Mouse (Mus musculus) macrophage (primary cell): ENCODE results near the gene 0610010K14Rik. TPM values are rescaled to one million over a fixed set of nuclear protein-coding genes. Genes with fewer than 3 reads are reported as not detected.

Experiments used
- H3K27ac ChIP-seq: fragments of 350-480 bp; formaldehyde crosslinking; 2 replicates; pipeline ENCODE4 v1.9.0; 2021
- H3K36me3 ChIP-seq: fragments of 350-480 bp; formaldehyde crosslinking; 2 replicates; pipeline ENCODE4 v1.9.0; 2021; ENCODE audit errors: inconsistent target
- H3K4me3 ChIP-seq: fragments of 350-480 bp; formaldehyde crosslinking; 2 replicates; pipeline ENCODE4 v1.9.0; 2021; ENCODE audit errors: inconsistent target
- H3K79me2 ChIP-seq: fragments of 350-480 bp; formaldehyde crosslinking; 2 replicates; pipeline ENCODE4 v1.9.0; 2021; ENCODE audit errors: inconsistent target
- WGBS: methylation state at CpG from one replicate; pipeline ENCODE4 v1.1.7; 2026; ENCODE audit warnings: inconsistent platforms; ENCODE audit not compliant: missing documents; 5-methylcytosine and 5-hydroxymethylcytosine counted together
- polyA plus RNA-seq: library from polyadenylated mRNA; stranded (reverse); fragments of 250-400 nt; gene quantifications from 3 replicates; pipeline ENCODE4 v1.2.4, GENCODE M21; 2018; ENCODE audit warnings: inconsistent platforms

Gene 0610010K14Rik
- polyA plus RNA-seq, 1 experiment from 2014 or later = 61.6 TPM

DNA sequence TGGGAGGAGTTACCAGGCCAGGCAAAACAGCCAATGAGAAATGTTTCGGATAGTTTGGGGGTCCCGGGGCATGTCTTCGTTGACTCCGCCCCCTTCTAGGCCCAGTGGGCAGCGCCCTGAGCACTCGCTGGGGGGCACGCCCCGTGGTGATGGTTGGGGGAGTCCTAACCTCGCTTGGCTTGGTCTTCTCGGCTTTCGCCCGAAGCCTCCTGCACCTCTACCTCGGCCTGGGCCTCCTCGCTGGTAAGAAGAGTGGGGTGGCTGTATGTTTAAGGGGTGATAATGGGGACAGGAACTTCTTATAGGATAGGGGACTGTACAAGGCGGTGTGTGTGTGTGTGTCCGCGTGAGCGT, 22.9 kb downstream of the 0610010K14Rik start:
- no peak overlapping the region for H3K27ac ChIP-seq
- H3K79me2 ChIP-seq = peaks cover under 1% of the 10 kb centered on the region; the same call in 1 of the 2 replicates
- H3K36me3 ChIP-seq = 0 out of 2 replicates have a peak, but pooled peaks cover 9% of the 10 kb centered on the region
- no peak overlapping the region for H3K4me3 ChIP-seq
- 32% methylated on average over 14 of the region's 18 CpGs for WGBS

DNA sequence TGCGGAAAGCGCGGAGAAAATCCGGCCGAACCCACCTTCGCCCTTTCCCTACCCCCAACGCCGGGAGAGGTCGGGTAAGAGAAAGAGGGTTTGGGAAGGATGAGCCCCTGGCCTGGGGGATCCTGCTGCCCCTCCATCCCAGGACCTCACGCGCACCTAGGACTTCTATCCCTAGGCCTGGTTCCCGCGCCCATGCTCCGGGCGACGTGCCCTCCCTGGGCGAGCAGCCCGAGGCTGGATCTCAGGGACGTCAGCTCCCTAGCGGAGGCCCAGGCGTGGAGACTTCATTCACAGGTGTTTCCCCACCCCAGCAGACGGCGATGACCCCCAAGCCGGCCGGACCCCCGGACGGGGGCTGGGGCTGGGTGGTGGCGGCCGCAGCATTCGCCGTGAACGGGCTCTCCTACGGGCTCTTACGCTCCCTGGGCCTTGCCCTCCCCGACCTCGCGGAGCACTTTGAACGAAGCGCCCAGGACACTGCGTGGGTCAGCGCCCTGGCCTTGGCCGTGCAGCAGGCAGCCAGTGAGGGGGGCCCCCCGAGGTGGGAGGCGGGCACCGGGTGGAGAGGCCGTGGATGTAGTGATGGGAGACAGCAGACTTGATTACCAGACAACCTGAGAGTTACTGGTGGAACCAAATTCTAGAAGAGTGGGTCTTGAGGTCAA, 23.4 kb downstream of the 0610010K14Rik start:
- no peak overlapping the region for H3K27ac ChIP-seq
- no peak overlapping the region for H3K4me3 ChIP-seq
- 0 out of 2 replicates have a peak, but pooled peaks cover 9% of the 10 kb centered on the region for H3K36me3 ChIP-seq
- H3K79me2 ChIP-seq = no peaks in the 10 kb centered on the region; the same call in 1 of the 2 replicates
- 6% methylated on average over 45 of the region's 46 CpGs for WGBS

DNA sequence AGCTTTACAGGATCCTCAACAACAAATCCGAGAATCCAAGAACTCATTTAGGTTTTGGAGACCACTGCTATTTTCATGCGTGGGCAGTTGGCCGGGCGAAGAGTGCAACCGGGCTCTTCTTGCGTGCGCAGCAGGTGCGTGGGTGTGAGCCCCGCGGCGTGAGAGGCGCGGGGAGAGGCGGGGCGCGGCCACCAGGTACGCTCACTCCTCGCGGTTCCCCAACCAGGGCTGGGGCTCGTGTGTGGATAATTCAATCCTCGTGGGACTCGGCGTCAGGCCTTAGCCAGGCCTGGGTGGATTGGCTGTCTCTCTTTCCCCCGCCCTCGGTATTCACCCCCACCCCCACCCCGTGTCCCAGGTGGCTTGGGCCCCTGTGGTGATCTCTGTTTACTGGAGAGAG, 24.0 kb downstream of the 0610010K14Rik start:
- Histone ChIP-seq H3K27ac (no peak overlapping the region), H3K36me3 (0 out of 2 replicates have a peak, but pooled peaks cover 9% of the 10 kb centered on the region), H3K4me3 (no peak overlapping the region), H3K79me2 (no peaks in the 10 kb centered on the region)
- WGBS = 14% methylated on average over 26 of the region's 26 CpGs

DNA sequence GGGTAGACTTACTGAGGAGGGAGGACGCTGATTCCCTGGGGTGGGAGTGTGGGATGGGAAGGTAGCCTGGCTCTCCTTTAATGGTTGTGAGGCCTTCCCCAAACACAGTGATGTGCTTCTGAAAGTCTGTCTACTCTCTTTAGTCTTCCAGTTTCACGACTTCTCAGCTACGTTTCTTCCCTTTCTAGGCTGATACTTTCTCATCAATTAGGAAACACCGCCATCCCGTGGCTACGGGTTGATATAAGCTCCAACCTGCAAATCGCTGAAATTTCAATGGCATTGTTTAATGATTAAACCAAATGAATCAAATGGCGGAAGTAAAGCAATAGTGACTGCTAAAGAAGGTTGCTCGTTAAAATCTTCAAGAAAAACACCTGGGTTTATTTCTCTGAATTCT, 24.8 kb downstream of the 0610010K14Rik start:
- H3K27ac ChIP-seq = no peak overlapping the region
- 10% methylated on average over 9 of the region's 9 CpGs for WGBS
- no peak overlapping the region for H3K4me3 ChIP-seq
- H3K79me2 ChIP-seq = no peaks in the 10 kb centered on the region
- 0 out of 2 replicates have a peak, but pooled peaks cover 9% of the 10 kb centered on the region for H3K36me3 ChIP-seq

DNA sequence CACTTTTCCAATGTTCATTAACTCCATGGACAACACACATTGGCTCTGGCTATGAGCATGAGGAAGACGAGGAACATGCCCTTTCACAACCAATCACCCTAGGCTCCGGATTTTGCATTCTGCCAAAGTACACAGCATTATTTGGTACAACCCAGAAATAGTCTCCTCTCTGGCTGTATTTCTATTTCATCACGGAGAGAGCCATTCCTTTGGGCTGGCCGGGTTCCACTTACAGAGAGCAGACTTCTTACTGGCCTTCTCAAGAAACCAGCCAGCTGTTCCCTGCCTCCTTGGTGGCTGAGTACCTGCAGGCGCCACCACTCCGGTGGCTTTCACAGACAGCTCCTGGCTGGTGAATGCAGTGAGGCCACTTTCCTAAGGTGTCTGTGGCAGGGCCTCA, 25.3 kb downstream of the 0610010K14Rik start, which contains the start of gene Slc16a11:
Slc16a11 (plus strand) TSS at position 330 of the 400 bp plus-strand sequence.
- H3K79me2 ChIP-seq = no peaks in the 10 kb centered on the region
- no peak within 1 kb of the TSS for H3K27ac ChIP-seq
- WGBS = 82% methylated on average over 6 of the region's 6 CpGs
- 0 out of 2 replicates have a peak, but pooled peaks cover 6% of the 10 kb centered on the region for H3K36me3 ChIP-seq
- H3K4me3 ChIP-seq = no peak within 1 kb of the TSS

DNA sequence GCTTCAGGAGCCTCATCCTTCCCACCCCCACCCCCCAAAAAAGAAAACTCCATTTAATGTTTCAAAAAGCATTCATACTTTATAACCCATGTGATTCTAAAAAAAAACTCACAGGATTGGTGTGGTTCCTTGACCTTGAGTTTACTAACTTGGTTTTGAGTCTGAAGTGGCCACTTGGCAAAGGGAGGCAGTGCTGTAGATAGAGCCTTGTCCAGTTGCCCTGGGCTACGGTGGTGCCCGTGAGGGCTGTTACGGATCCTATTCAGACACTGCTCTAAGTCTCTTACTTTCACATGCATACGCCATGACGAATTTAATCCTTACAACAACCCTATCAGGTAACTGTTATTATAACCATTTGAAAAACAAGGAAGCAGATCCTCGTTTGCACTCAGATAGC, 25.7 kb downstream of the 0610010K14Rik start:
- 90% methylated on average over 6 of the region's 6 CpGs for WGBS
- no peak overlapping the region for H3K27ac ChIP-seq
- no peaks in the 10 kb centered on the region for H3K79me2 ChIP-seq
- no peak overlapping the region for H3K4me3 ChIP-seq
- H3K36me3 ChIP-seq = 0 out of 2 replicates have a peak, but pooled peaks cover 2% of the 10 kb centered on the region

DNA sequence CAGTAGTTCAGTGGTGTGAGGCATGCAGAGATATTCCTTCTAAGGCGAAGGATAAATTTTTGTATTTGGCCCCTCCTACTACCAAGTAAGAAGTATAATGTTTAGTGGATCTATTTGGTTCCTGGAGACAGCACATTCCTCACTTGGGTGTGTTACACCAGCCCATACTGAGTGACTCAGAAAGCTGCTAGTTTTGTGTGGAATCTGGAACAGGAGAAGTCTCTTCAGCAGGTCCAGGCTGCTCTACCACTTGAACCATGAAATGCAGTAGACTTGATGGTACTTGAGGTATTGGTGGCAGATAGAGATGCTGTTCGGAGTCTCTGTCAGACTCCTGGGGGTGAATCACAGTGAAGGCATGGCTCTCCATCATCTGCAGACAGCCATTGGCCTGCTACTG, 27.0 kb downstream of the 0610010K14Rik start:
- WGBS = 83% methylated on average over 2 of the region's 2 CpGs
- Histone ChIP-seq H3K4me3 (no peak overlapping the region), H3K36me3 (no peaks in the 10 kb centered on the region), H3K79me2 (no peaks in the 10 kb centered on the region), H3K27ac (no peak overlapping the region)

DNA sequence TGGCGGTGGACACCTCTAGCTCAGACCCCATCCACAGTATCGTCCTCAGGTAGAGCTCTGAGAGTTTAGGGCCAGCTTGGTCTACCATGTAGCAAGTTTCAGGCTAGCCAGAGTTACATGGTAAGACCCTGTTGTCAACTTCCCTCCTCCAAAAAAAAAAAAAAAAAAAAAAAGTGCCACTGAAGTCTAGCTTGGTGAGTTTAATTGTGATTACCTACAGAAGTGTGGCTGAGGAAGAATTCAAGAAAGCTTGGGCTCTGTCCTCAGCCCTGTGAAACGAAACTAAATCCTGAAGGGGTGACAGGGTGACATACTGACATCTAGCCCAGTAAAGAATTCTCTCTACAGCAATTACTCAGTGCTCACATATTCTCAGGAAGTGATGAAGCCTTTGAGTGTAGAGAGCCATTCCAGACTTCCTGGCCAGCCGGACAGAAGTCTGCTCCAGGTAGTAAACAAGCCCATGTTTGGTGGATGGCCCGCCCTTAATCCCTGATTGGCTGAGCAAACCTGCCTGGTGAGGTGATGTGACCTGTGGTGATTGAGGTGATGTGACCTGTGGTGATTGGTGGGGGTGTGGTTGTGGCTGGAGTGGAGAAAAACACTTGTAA, 28.8 kb downstream of the 0610010K14Rik start:
- 71% methylated on average over 5 of the region's 5 CpGs for WGBS
- Histone ChIP-seq H3K36me3 (no peaks in the 10 kb centered on the region), H3K79me2 (no peaks in the 10 kb centered on the region), H3K27ac (no peak overlapping the region), H3K4me3 (no peak overlapping the region)

DNA sequence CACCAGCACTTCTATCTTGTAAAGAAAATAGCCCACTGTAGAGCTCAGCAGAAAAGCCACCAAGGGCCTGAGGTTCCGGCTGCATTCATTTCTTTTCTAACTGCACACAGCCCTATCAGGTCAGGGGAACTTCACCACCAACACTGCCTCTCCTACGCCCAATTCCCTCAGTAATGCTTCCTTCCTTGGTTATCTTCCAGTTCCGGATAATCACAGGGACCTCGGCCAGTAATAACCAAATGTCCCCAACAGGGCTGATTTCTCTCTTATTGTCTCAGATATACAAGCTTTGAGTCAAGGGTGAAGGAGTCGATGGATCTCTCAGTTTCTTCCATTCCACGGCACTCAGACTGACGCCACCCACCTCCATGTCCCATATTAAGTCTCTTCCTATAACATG, 30.4 kb downstream of the 0610010K14Rik start:
- WGBS = 82% methylated on average over 6 of the region's 7 CpGs

DNA sequence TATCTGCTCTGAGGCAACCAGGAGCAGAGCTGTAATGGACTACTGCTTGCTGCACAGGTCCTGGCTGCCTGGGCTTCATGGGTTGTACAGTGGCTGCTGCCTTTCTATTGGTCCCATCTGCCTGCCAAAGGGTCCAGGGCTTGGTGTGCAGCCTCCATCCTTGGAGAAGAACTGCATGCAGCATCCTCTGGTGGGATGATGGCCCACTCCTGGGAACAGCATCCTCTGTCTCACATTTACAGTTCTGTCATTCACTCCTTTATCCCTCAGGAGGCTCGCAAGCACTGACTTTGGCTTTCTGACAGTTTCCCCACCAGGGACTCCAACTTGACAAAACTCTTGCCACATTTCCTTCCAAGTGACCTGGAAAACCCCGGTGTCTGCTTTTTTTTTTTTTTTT, 30.9 kb downstream of the 0610010K14Rik start:
- no peak overlapping the region for H3K27ac ChIP-seq
- no peaks in the 10 kb centered on the region for H3K36me3 ChIP-seq
- H3K4me3 ChIP-seq = no peak overlapping the region
- no peaks in the 10 kb centered on the region for H3K79me2 ChIP-seq
- WGBS = 35% methylated on average over 2 of the region's 2 CpGs

More for the DNA sequence above, 30.4 kb downstream of the 0610010K14Rik start:
- Histone ChIP-seq H3K79me2 (no peaks in the 10 kb centered on the region), H3K27ac (no peak overlapping the region), H3K36me3 (no peaks in the 10 kb centered on the region), H3K4me3 (no peak overlapping the region)

DNA sequence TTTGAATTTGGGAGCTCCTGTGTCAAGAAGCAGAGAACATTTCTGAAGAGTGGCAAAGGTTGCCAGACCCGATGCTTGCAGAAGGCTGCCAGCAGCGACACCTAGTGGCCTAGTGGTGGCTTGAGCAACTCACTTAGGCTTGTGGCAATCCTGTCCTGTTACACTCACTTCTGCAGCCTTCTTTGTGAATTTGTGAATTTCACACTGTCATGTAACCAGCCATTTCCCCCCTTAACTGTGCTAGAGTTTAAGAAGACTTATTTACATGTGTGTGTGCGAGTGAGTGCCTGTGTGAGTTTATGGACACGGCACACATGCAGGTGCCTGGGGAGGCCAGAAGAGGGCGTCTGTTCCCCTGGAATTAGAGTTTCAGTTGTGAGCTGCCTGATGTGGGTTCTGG, 36.0 kb downstream of the 0610010K14Rik start:
- Histone ChIP-seq H3K36me3 (no peaks in the 10 kb centered on the region), H3K79me2 (no peaks in the 10 kb centered on the region), H3K27ac (no peak overlapping the region), H3K4me3 (no peak overlapping the region)
- WGBS = 56% methylated on average over 5 of the region's 5 CpGs

DNA sequence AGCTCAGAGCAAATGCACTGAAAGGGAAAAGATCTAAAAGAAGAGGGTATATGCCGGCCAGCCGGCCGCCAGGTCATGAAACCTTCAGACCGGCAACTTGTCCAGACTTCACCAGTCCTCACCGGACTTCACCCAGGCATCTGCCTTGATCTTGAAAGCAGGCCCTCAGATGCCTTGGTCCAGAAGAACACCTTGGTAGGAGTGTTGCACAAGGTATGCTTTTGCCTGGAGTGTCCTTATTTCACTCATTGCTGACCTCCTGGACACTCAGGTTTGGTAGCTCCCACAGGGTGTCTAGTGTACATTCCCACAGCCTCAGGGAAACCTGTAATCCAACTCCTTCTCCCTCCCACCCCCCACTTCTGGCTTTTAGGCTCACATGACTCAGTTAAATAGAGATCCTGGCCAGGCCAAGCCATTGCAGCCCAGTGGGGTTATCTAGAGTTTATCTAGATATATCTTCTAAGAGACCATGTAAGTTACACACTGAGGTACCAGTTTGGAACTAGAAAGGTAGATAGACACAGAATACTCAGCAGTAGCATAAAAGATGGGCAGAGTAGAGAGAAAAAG, 37.6 kb downstream of the 0610010K14Rik start:
- no peaks in the 10 kb centered on the region for H3K36me3 ChIP-seq
- WGBS = 64% methylated on average over 5 of the region's 5 CpGs
- no peaks in the 10 kb centered on the region for H3K79me2 ChIP-seq
- H3K27ac ChIP-seq = no peak overlapping the region
- H3K4me3 ChIP-seq = no peak overlapping the region

DNA sequence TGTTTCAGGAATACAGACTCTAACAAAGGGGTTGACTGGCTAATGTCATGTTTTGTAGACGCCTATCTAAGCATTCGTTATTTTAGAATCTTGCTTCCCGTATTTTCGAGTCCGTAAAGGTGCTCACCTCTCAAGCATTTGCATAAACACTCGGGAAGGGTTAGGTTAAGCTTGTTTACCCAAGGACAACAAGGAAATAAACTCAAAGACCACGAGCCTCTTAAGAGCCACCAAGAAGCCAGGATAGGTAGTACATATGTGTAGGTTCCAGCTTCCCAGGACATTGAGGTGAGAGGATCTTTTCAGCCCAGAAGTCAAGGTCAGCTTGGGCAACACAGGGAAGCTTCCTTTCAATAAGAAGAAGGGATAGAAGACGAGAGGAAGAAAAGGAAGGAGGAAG, 38.6 kb downstream of the 0610010K14Rik start:
- H3K4me3 ChIP-seq = no peak overlapping the region
- H3K79me2 ChIP-seq = no peaks in the 10 kb centered on the region
- WGBS = 94% methylated on average over 8 of the region's 8 CpGs

DNA sequence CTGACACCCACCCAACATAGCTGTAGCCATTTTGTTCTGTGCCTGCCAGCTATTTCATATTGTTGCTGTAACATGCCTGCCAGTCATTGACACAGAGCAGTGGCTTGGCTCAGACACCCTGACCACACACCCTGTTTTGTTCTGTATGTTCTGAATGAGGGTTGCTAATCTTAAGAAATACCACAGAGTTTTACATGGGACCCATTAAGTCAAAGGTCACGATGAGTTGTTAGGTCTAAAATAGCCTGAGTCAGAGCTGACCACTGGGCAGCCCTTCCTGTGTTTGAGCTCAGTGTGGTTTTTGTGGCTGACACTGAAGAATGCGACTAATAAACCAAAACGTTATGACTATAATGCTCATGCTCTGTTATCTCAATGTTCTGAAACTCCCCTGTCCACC, 39.4 kb downstream of the 0610010K14Rik start:
- no peaks in the 10 kb centered on the region for H3K36me3 ChIP-seq
- H3K4me3 ChIP-seq = no peak overlapping the region
- no peaks in the 10 kb centered on the region for H3K79me2 ChIP-seq
- WGBS = 8% methylated on average over 3 of the region's 3 CpGs
- H3K27ac ChIP-seq = peak overlapping the region; percentile 25

More for the DNA sequence above, 38.6 kb downstream of the 0610010K14Rik start:
- Histone ChIP-seq H3K36me3 (no peaks in the 10 kb centered on the region), H3K27ac (no peak overlapping the region)
